Mouse (Mus musculus) v-Abl transformed pro-B cells (cell line): ENCODE measurements around the gene Serpinb9c.
"Not testable (repeated sequence)": the region's sequence is repeated elsewhere in the genome, so short reads cannot be mapped to it uniquely, and the experiment has no call there.

Experiments
- in situ Hi-C, 2 experiments: fragments of 400-800 bp; cut with MboI; formaldehyde crosslinking; loops; one replicate each; pipeline ENCODE4 v1.15.1; 2025; ENCODE audit not compliant: unreplicated experiment in 2 of 2

The Serpinb9c gene

DNA sequence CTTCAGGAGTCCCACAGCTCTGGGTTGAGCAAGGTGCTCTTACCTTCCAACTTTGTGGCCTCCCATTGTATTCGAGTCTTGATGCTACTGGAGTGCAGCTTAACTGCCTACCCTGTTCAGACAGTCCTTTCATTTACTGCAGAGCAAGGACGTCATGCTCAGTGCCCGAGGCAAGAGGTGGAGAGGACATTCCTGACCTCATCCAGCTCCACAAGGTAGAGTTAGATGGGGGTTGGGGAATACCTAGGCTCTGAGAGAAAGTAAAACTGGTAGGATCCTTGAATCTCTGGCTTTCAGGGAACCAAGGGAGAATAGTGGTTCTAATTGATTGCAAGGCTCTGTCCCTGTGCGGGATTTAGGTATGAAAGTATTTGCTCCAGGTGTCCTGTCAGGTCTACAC, at the start of gene Serpinb9c:
Gene Serpinb9c (minus strand): TSS at position 101 of the 400 bp plus-strand sequence.
- in situ Hi-C loops, result no loop called here

DNA sequence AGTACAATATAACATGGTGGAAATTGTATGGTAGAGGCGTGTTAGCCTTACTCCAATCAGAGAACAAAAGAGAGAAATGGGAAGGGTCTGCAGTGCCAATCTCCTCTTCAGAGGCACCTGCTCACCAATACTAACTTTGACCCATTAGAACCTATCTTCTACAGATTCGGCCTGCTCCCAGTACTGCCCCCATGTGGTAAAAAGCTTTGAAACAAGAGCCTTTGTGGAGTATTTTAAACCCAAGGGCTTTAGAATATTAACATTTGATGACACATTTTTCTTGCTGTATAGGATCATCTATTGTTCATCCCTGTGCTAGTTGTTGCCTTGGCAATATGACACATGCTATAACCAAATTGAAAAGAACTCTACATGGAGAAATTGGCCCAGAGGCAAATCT, 40.2 kb upstream of the Serpinb9c start:
- in situ Hi-C loops, result no loop called here

DNA sequence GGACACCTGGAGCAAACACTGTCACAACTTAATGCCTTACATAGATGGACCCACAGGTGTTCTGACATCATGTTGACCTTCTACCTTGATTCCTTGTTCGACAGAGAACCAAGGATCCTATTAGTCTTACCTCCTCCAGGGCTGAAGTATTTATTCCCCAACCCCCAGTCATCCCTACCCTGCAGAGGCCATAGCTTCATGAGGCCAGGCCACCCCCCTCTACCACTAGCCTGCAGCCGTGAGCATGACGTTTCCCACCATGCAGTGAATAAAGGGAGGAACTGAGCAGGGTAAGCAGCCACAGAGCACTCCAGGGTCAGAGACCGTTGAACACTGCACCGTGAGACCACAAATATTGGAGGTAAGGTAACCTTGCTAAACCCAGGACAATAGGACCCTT, 33.1 kb upstream of the Serpinb9c start, which contains the start of gene Serpinb9d:
Gene Serpinb9d (plus strand): TSS at position 301 of the 400 bp plus-strand sequence.
- in situ Hi-C loops, result no loop called here

DNA sequence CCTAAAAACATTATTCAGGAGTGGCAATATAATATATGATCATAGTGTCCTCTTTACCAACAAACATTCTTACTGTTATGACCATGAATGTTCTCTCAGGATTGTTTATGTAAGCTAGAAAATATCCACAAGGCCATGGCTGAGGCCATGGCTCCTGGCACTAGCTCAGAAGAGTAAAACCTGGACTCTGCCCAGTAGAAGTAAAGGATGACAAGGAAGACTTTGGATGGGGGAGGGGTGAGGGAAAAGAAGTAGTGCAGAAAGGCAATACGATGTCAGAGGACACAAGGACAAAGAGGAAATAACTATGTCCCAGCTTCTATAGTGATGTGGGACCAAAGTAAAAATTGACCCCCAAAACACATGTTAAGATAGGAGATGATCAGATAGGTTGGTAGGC, 30.9 kb upstream of the Serpinb9c start:
- in situ Hi-C loops, result not testable (repeated sequence)

DNA sequence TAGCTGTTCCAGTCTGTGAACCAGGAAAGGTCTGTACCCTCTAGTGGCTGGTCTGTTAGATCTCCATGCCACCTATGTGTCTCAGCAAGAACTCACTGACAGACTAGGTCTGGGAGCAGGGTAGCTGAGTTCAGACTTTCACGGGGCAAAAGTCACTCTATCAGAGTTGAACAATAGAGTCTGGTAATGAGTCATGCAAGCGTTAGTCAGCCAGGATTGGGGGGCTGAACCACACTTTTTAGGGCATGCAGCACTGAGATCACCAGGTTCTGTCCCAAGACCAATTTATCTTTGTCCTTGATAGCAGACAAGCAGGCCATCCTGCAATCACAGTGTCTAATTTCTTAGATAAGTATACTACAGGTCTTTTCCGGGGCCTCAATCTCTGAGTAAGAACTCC, 18.1 kb downstream of the Serpinb9c start:
- in situ Hi-C loops, result no loop called here

DNA sequence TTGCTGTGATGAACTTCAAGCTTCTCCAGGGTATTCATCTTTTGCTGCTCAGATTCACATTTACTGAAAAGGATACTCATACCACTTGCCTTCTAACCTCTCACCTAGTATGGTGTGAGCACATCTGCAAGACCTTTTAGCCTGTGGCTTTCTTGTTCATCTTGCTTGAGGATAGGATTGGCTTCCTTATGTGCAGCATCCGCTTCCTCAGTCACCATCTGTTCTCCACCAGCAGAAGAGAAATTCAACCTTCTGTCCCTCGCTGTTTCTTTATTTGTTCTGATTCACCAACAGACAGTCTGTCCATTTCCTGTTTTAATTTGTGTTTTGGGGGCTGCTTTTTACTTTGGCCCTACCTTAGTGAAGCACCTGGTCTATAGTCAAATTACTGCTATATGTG, 21.8 kb downstream of the Serpinb9c start:
- in situ Hi-C loops, result no loop called here

DNA sequence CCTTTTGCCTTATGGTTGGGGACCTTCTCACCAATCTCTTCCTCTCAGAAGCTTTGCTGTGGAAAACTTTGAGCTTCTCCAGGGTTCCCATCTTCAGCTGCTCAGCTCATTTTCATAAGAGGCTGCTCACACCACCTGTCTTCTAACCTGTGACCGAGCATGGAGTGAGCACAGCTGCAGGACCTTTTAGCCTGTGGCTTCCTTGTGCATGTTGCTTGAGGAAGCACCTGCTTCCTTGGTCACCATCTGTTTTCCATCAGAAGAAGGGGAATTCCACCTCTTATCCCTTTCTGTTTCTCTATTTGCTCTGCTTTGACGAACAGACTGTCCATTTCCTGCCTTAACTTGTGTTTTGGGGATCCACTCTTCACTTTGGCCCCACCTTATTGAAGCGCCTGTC, 46.5 kb downstream of the Serpinb9c start:
- in situ Hi-C loops, result no loop called here

DNA sequence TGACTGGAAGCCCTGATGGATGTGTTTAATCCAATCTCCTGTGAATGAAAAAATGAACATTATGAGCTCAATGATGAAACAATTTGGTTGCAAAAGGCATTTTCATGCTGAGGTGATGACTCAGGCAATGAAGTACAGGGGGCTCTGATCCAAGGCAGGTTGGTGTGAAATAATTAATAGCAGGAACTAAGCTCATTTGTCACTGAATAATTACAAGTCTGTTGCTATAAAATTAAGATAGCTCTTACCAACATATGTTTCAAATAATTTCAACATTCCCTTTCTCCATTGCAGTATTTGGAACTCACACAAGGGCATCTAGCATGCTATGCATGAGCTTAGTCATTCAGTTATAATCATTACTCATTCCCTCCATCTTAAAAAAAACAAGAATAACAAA, 53.9 kb downstream of the Serpinb9c start:
- in situ Hi-C loops, result no loop called here
